Mouse (Mus musculus) macrophage (primary cell): Measurements from ENCODE around the gene Trmt5. TPM values are rescaled to one million over a fixed set of nuclear protein-coding genes. Genes with fewer than 3 reads are reported as not detected.

Experiments used
- H3K27ac ChIP-seq: fragments of 350-480 bp; formaldehyde crosslinking; 2 replicates; pipeline ENCODE4 v1.9.0; 2021
- H3K36me3 ChIP-seq: fragments of 350-480 bp; formaldehyde crosslinking; 2 replicates; pipeline ENCODE4 v1.9.0; 2021; ENCODE audit errors: inconsistent target
- H3K4me3 ChIP-seq: fragments of 350-480 bp; formaldehyde crosslinking; 2 replicates; pipeline ENCODE4 v1.9.0; 2021; ENCODE audit errors: inconsistent target
- H3K79me2 ChIP-seq: fragments of 350-480 bp; formaldehyde crosslinking; 2 replicates; pipeline ENCODE4 v1.9.0; 2021; ENCODE audit errors: inconsistent target
- WGBS: methylation state at CpG from one replicate; pipeline ENCODE4 v1.1.7; 2026; ENCODE audit warnings: inconsistent platforms; ENCODE audit not compliant: missing documents; 5-methylcytosine and 5-hydroxymethylcytosine counted together
- polyA plus RNA-seq: library from polyadenylated mRNA; stranded (reverse); fragments of 250-400 nt; gene quantifications from 3 replicates; pipeline ENCODE4 v1.2.4, GENCODE M21; 2018; ENCODE audit warnings: inconsistent platforms

Trmt5 gene
- polyA plus RNA-seq, 1 experiment from 2014 or later, result 10.2 TPM

GRCm38 (mm10) chr12:73255006-73255405 is 31.5 kb downstream of the Trmt5 start:
- Histone ChIP-seq H3K27ac (no peak overlapping the region), H3K4me3 (no peak overlapping the region), H3K36me3 (no peaks in the 10 kb centered on the region), H3K79me2 (no peaks in the 10 kb centered on the region)
- WGBS, result 100% methylated on average over 1 of the region's 2 CpGs

GRCm38 (mm10) chr12:73245687-73246086 is 40.8 kb downstream of the Trmt5 start:
- no peak overlapping the region for H3K27ac ChIP-seq
- WGBS, result 97% methylated on average over 5 of the region's 5 CpGs
- H3K79me2 ChIP-seq, result no peaks in the 10 kb centered on the region
- no peak overlapping the region for H3K4me3 ChIP-seq
- H3K36me3 ChIP-seq, result no peaks in the 10 kb centered on the region

GRCm38 (mm10) chr12:73241960-73242359 is 44.5 kb downstream of the Trmt5 start:
- no peak overlapping the region for H3K4me3 ChIP-seq
- no peaks in the 10 kb centered on the region for H3K79me2 ChIP-seq
- no peaks in the 10 kb centered on the region for H3K36me3 ChIP-seq
- 98% methylated on average over 10 of the region's 10 CpGs for WGBS
- no peak overlapping the region for H3K27ac ChIP-seq

GRCm38 (mm10) chr12:73232586-73232985 is 53.9 kb downstream of the Trmt5 start:
- Histone ChIP-seq H3K36me3 (no peaks in the 10 kb centered on the region), H3K27ac (no peak overlapping the region), H3K79me2 (no peaks in the 10 kb centered on the region), H3K4me3 (no peak overlapping the region)
- WGBS, result 77% methylated on average over 2 of the region's 2 CpGs

GRCm38 (mm10) chr12:73231552-73231951 is 55.0 kb downstream of the Trmt5 start:
- no peak overlapping the region for H3K27ac ChIP-seq
- no peak overlapping the region for H3K4me3 ChIP-seq
- no peaks in the 10 kb centered on the region for H3K36me3 ChIP-seq
- H3K79me2 ChIP-seq, result no peaks in the 10 kb centered on the region

- H3K4me3 ChIP-seq, result no peak overlapping the region
- H3K79me2 ChIP-seq, result no peaks in the 10 kb centered on the region
- no peak overlapping the region for H3K27ac ChIP-seq
- no peaks in the 10 kb centered on the region for H3K36me3 ChIP-seq
Observed at GRCm38 (mm10) chr12:73230196-73230595, 56.3 kb downstream of the Trmt5 start.

Other genes with a start within 250 kb of the Trmt5 start
- 0.09 TPM in 1 of 3 replicates, not detected in the others for gene Six1, start 232.8 kb downstream of the Trmt5 start, polyA plus RNA-seq
- not detected in 3 replicates for gene Six4, start 173.3 kb downstream of the Trmt5 start, polyA plus RNA-seq
- gene Mnat1, start 163.0 kb downstream of the Trmt5 start, polyA plus RNA-seq, result 9.9 to 13.5 TPM (median 12.3 TPM) in 3 replicates
- gene Slc38a6, start 69 bp upstream of the Trmt5 start, polyA plus RNA-seq, result 18.5 to 58.5 TPM (median 40.6 TPM) in 3 replicates